8 mouse cellular contexts compared by ENCODE assay signal in genomic region chr1:131492360-131492759, GRCm38 (mm10). TPM values are rescaled to one million over a fixed set of nuclear protein-coding genes. Genes with fewer than 3 reads are reported as not detected.
DNase-seq lines count a peak whose midpoint lies in the region; ATAC-seq lines count a peak whose summit lies in the region.

No protein-coding gene starts in this region.

- 51% methylated on average over 2 of the region's 2 CpGs for WGBS in neural tube, embryonic 13.5 days

- peak overlapping the region; percentile 19; the same call in 1 of the 2 replicates for H3K27ac ChIP-seq in neural tube, embryonic 13.5 days (replicated peaks)

- H3K9me3 ChIP-seq in neural tube, embryonic 13.5 days: no peaks in the 10 kb centered on the region

- no peak overlapping the region for H3K9ac ChIP-seq in neural tube, embryonic 13.5 days

- H3K4me2 ChIP-seq in neural tube, embryonic 13.5 days: no peak overlapping the region

- H3K36me3 ChIP-seq in neural tube, embryonic 13.5 days: no peaks in the 10 kb centered on the region

- no peaks in the 10 kb centered on the region for H3K27me3 ChIP-seq in neural tube, embryonic 13.5 days

- H3K4me3 ChIP-seq in neural tube, embryonic 13.5 days: no peak overlapping the region

- ATAC-seq in neural tube, embryonic 13.5 days (ENCODE audit: low read depth): no peak
- no peak for ATAC-seq in erythroid progenitor cell, adult 5-6 weeks (replicated peaks; ENCODE audit: low FRiP score, poor library complexity, severe bottlenecking)

- H3K4me1 ChIP-seq in neural tube, embryonic 13.5 days (replicated peaks): peaks cover 33% of the 10 kb centered on the region

- DNase-seq in heart, adult 11 months: peak; percentile 95
- DNase-seq in heart, adult 8-10 months (ENCODE audit: low spot score): no peak
- DNase-seq in neural tube, embryonic 10.5 days (ENCODE audit: extremely low spot score, low spot score): no peak
- peak; percentile 33 to 57 for DNase-seq in cerebellum, postnatal 25 days
- peak; percentile 47 for DNase-seq in telencephalon, adult 2 months (ENCODE audit: low read depth, low spot score)
- no peak for DNase-seq in adipocyte (ENCODE audit: low spot score)

RNA-seq across cellular contexts. Expression of gene Srgap2, which starts 34.8 kb away (rescaled TPM):
- 10 to 100 TPM; 18.0 to 24.2 (median 20.2) TPM for total RNA-seq in heart, adult 8-10 months (2022)
- 13.4 and 18.4 TPM in 2 replicates for polyA plus RNA-seq in neural tube, embryonic 13.5 days (2015; fragmentation: Nextera tagmentation; extraction: Ambion mirVana)
- total RNA-seq in erythroid progenitor cell, adult 5-6 weeks (2015; ENCODE audit: low replicate concordance): 20.1 and 31.4 TPM in 2 replicates
- 22.8 and 31.3 TPM in 2 replicates for total RNA-seq in erythroid progenitor cell, adult 5-6 weeks (2017; ENCODE audit: low replicate concordance)

RNA-seq across cellular contexts. Expression of gene Fam72a, which starts 35.3 kb away (rescaled TPM):
- 1 to 10 TPM in 1 of 4 experiments, under 1 TPM in 3; 0.65 to 1.1 (median 0.76) TPM for total RNA-seq in heart, adult 8-10 months (2022)
- polyA plus RNA-seq in neural tube, embryonic 13.5 days (2015; fragmentation: Nextera tagmentation; extraction: Ambion mirVana): 0.84 and 1.7 TPM in 2 replicates
- 1.1 TPM in 1 of 2 replicates, not detected in the other for total RNA-seq in erythroid progenitor cell, adult 5-6 weeks (2015; ENCODE audit: low replicate concordance)
- total RNA-seq in erythroid progenitor cell, adult 5-6 weeks (2017; ENCODE audit: low replicate concordance): 1.3 TPM in 1 of 2 replicates, not detected in the other

Comparison
In these comparisons a context has a peak if more than half of its experiments do, and no peak if none do; other contexts are left out.
1. DNase-seq: peak in heart, adult 11 months (single experiment), cerebellum, postnatal 25 days (2 of 2) and telencephalon, adult 2 months (single experiment); none in heart, adult 8-10 months (single experiment), neural tube, embryonic 10.5 days (single experiment) and adipocyte (single experiment).